Mouse (Mus musculus): ENCODE data around the gene Cops9. TPM values are rescaled to one million over a fixed set of nuclear protein-coding genes. Genes with fewer than 3 reads are reported as not detected.

Cops9 gene
- polyA plus RNA-seq, 1 experiment from 2014 or later: 534 TPM

- no peak for TF ChIP-seq CTCF (IDR thresholded peaks at IDR 0.05; ENCODE audit: low read depth)
- 53% methylated on average over 2 of the region's 2 CpGs for WGBS
- no peak for ATAC-seq (replicated peaks; ENCODE audit: low FRiP score, low read depth)
- H3K9me3 ChIP-seq (replicated peaks; ENCODE audit: low read length): no peaks in the 10 kb centered on the region
- no peak within 1 kb of the TSS for H3K4me2 ChIP-seq (ENCODE audit: low read length)
- H3K4me3 ChIP-seq (replicated peaks; ENCODE audit: low read depth, low read length): no peak within 1 kb of the TSS
- DNase-seq (ENCODE audit: low spot score): no peak
- no peak within 1 kb of the TSS for H3K9ac ChIP-seq (ENCODE audit: low read depth, low read length)
- H3K36me3 ChIP-seq (ENCODE audit: insufficient read depth, low read length): no peaks in the 10 kb centered on the region
- H3K27ac ChIP-seq: no peak within 1 kb of the TSS
- H3K27me3 ChIP-seq (ENCODE audit: insufficient read depth, low read length): no peaks in the 10 kb centered on the region
- H3K4me1 ChIP-seq (replicated peaks; ENCODE audit: insufficient read depth, low read length): no peaks in the 10 kb centered on the region
Measured at GRCm38 (mm10) chr1:92617488-92617887, 24.3 kb downstream of the Cops9 start, which contains the start of gene Olfr12. Gene Olfr12 (plus strand): TSS chr1:92617788.

GRCm38 (mm10) chr1:92616046-92616445 lies 25.7 kb downstream of the Cops9 start:
- no peak for TF ChIP-seq CTCF (IDR thresholded peaks at IDR 0.05; ENCODE audit: low read depth)
- no peaks in the 10 kb centered on the region for H3K4me1 ChIP-seq (replicated peaks; ENCODE audit: insufficient read depth, low read length)
- H3K9me3 ChIP-seq (replicated peaks; ENCODE audit: low read length): no peaks in the 10 kb centered on the region
- H3K27ac ChIP-seq: no peak overlapping the region
- no peak for DNase-seq (ENCODE audit: low spot score)
- ATAC-seq (replicated peaks; ENCODE audit: low FRiP score, low read depth): no peak
- H3K4me2 ChIP-seq (ENCODE audit: low read length): no peak overlapping the region
- H3K36me3 ChIP-seq (ENCODE audit: insufficient read depth, low read length): no peaks in the 10 kb centered on the region
- 70% methylated on average over 1 of the region's 1 CpGs for WGBS
- H3K9ac ChIP-seq (ENCODE audit: low read depth, low read length): no peak overlapping the region
- no peak overlapping the region for H3K4me3 ChIP-seq (replicated peaks; ENCODE audit: low read depth, low read length)
- no peaks in the 10 kb centered on the region for H3K27me3 ChIP-seq (ENCODE audit: insufficient read depth, low read length)

- Histone ChIP-seq H3K9me3 (replicated peaks; ENCODE audit: low read length) (no peaks in the 10 kb centered on the region), H3K9ac (ENCODE audit: low read depth, low read length) (no peak overlapping the region), H3K4me3 (replicated peaks; ENCODE audit: low read depth, low read length) (no peak overlapping the region), H3K27me3 (ENCODE audit: insufficient read depth, low read length) (no peaks in the 10 kb centered on the region), H3K36me3 (ENCODE audit: insufficient read depth, low read length) (no peaks in the 10 kb centered on the region), H3K4me1 (replicated peaks; ENCODE audit: insufficient read depth, low read length) (no peaks in the 10 kb centered on the region), H3K4me2 (ENCODE audit: low read length) (no peak overlapping the region), H3K27ac (no peak overlapping the region)
- no peak for ATAC-seq (replicated peaks; ENCODE audit: low FRiP score, low read depth)
- peak; percentile 80 for TF ChIP-seq CTCF (IDR thresholded peaks at IDR 0.05; ENCODE audit: low read depth)
- peak; percentile 70 for DNase-seq (ENCODE audit: low spot score)
- 9% methylated on average over 1 of the region's 1 CpGs for WGBS
Measured at GRCm38 (mm10) chr1:92614516-92614915, 27.3 kb downstream of the Cops9 start.

- H3K27me3 ChIP-seq (ENCODE audit: insufficient read depth, low read length): no peaks in the 10 kb centered on the region
- H3K4me1 ChIP-seq (replicated peaks; ENCODE audit: insufficient read depth, low read length): no peaks in the 10 kb centered on the region
- ATAC-seq (replicated peaks; ENCODE audit: low FRiP score, low read depth) (no peak), DNase-seq (ENCODE audit: low spot score) (no peak)
- no peak overlapping the region for H3K4me3 ChIP-seq (replicated peaks; ENCODE audit: low read depth, low read length)
- H3K9me3 ChIP-seq (replicated peaks; ENCODE audit: low read length): no peaks in the 10 kb centered on the region
- no peak overlapping the region for H3K9ac ChIP-seq (ENCODE audit: low read depth, low read length)
- no peak overlapping the region for H3K27ac ChIP-seq
- 40% methylated on average over 4 of the region's 4 CpGs for WGBS
- no peak for TF ChIP-seq CTCF (IDR thresholded peaks at IDR 0.05; ENCODE audit: low read depth)
- no peaks in the 10 kb centered on the region for H3K36me3 ChIP-seq (ENCODE audit: insufficient read depth, low read length)
- no peak overlapping the region for H3K4me2 ChIP-seq (ENCODE audit: low read length)
Measured at GRCm38 (mm10) chr1:92613175-92613574, 28.6 kb downstream of the Cops9 start.

GRCm38 (mm10) chr1:92611008-92611407 lies 30.8 kb downstream of the Cops9 start:
- no peaks in the 10 kb centered on the region for H3K4me1 ChIP-seq (replicated peaks; ENCODE audit: insufficient read depth, low read length)
- no peaks in the 10 kb centered on the region for H3K36me3 ChIP-seq (ENCODE audit: insufficient read depth, low read length)
- H3K9me3 ChIP-seq (replicated peaks; ENCODE audit: low read length): no peaks in the 10 kb centered on the region
- no peak overlapping the region for H3K9ac ChIP-seq (ENCODE audit: low read depth, low read length)
- WGBS: 4% methylated on average over 5 of the region's 5 CpGs
- H3K4me3 ChIP-seq (replicated peaks; ENCODE audit: low read depth, low read length): no peak overlapping the region
- no peak overlapping the region for H3K4me2 ChIP-seq (ENCODE audit: low read length)
- no peak overlapping the region for H3K27ac ChIP-seq
- no peaks in the 10 kb centered on the region for H3K27me3 ChIP-seq (ENCODE audit: insufficient read depth, low read length)
- DNase-seq (ENCODE audit: low spot score) (peak; percentile 65), ATAC-seq (replicated peaks; ENCODE audit: low FRiP score, low read depth) (no peak)
- peak; percentile 91 for TF ChIP-seq CTCF (IDR thresholded peaks at IDR 0.05; ENCODE audit: low read depth)

GRCm38 (mm10) chr1:92607711-92608110 lies 34.1 kb downstream of the Cops9 start:
- Histone ChIP-seq H3K27ac (no peak overlapping the region), H3K36me3 (ENCODE audit: insufficient read depth, low read length) (no peaks in the 10 kb centered on the region), H3K9me3 (replicated peaks; ENCODE audit: low read length) (no peaks in the 10 kb centered on the region), H3K4me3 (replicated peaks; ENCODE audit: low read depth, low read length) (no peak overlapping the region), H3K9ac (ENCODE audit: low read depth, low read length) (no peak overlapping the region), H3K27me3 (ENCODE audit: insufficient read depth, low read length) (no peaks in the 10 kb centered on the region), H3K4me1 (replicated peaks; ENCODE audit: insufficient read depth, low read length) (no peaks in the 10 kb centered on the region), H3K4me2 (ENCODE audit: low read length) (no peak overlapping the region)
- DNase-seq (ENCODE audit: low spot score) (no peak), ATAC-seq (replicated peaks; ENCODE audit: low FRiP score, low read depth) (no peak)
- 68% methylated on average over 4 of the region's 4 CpGs for WGBS
- TF ChIP-seq CTCF (IDR thresholded peaks at IDR 0.05; ENCODE audit: low read depth): no peak

- no peaks in the 10 kb centered on the region for H3K4me1 ChIP-seq (replicated peaks; ENCODE audit: insufficient read depth, low read length)
- ATAC-seq (replicated peaks; ENCODE audit: low FRiP score, low read depth) (no peak), DNase-seq (ENCODE audit: low spot score) (no peak)
- TF ChIP-seq CTCF (IDR thresholded peaks at IDR 0.05; ENCODE audit: low read depth): no peak
- H3K36me3 ChIP-seq (ENCODE audit: insufficient read depth, low read length): no peaks in the 10 kb centered on the region
- no peak within 1 kb of the TSS for H3K4me2 ChIP-seq (ENCODE audit: low read length)
- WGBS: 83% methylated on average over 1 of the region's 1 CpGs
- no peaks in the 10 kb centered on the region for H3K9me3 ChIP-seq (replicated peaks; ENCODE audit: low read length)
- no peak within 1 kb of the TSS for H3K9ac ChIP-seq (ENCODE audit: low read depth, low read length)
- H3K4me3 ChIP-seq (replicated peaks; ENCODE audit: low read depth, low read length): no peak within 1 kb of the TSS
- no peak within 1 kb of the TSS for H3K27ac ChIP-seq
- H3K27me3 ChIP-seq (ENCODE audit: insufficient read depth, low read length): no peaks in the 10 kb centered on the region
Measured at GRCm38 (mm10) chr1:92605482-92605881, 36.3 kb downstream of the Cops9 start, which contains the start of gene Olfr1410. Gene Olfr1410 (plus strand): TSS chr1:92605782.

Measured in kidney, postnatal 0 days (tissue).